Mouse (Mus musculus) urinary bladder, adult 2 months (tissue): Measurements from ENCODE around the gene Wdr43. TPM values are rescaled to one million over a fixed set of nuclear protein-coding genes. Genes with fewer than 3 reads are reported as not detected.
"Not testable (repeated sequence)": the region's sequence is repeated elsewhere in the genome, so short reads cannot be mapped to it uniquely, and the experiment has no call there.

Experiments used
- DNase-seq: peaks from one replicate; pipeline ENCODE4 v3.0.0; 2022; ENCODE audit warnings: low spot score
- polyA plus RNA-seq: library from polyadenylated mRNA; depleted of rRNA; stranded (reverse); fragments of >200 nt; gene quantifications from 2 replicates; pipeline ENCODE4 v1.2.3, GENCODE M21; 2012; rRNA removed

Gene Wdr43
- 23.5 and 29.3 TPM in 2 replicates for polyA plus RNA-seq

- DNase-seq: peak; percentile 92
Measured at GRCm38 (mm10) chr17:71615638-71616318, at the start of gene Wdr43. Wdr43 (plus strand) TSS chr17:71615895.

DNA sequence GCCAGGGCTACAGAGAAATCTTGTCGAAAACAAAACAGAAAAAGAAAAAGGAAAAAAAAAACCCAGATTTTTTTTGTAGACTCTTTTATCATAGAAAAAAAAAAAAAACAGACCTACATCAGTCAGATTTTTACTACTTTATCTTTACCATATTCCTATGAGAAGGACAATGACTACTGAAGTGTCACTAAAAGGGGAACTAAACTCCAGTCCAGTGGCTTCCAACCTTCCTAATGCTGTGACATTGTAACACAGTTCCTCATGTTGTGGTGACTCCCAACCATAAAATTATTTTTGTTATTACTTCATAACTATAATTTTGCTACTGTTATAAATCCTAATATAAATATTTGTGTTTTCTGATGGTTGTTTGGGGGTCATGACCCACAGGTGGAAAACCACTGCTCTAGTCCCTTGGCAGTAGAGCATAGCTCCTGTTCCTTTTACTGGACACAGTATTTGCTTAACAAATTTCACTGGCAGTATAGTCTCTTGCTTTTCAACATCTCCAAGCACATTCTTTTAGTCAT lies 36.5 kb upstream of the Wdr43 start:
- no peak for DNase-seq

DNA sequence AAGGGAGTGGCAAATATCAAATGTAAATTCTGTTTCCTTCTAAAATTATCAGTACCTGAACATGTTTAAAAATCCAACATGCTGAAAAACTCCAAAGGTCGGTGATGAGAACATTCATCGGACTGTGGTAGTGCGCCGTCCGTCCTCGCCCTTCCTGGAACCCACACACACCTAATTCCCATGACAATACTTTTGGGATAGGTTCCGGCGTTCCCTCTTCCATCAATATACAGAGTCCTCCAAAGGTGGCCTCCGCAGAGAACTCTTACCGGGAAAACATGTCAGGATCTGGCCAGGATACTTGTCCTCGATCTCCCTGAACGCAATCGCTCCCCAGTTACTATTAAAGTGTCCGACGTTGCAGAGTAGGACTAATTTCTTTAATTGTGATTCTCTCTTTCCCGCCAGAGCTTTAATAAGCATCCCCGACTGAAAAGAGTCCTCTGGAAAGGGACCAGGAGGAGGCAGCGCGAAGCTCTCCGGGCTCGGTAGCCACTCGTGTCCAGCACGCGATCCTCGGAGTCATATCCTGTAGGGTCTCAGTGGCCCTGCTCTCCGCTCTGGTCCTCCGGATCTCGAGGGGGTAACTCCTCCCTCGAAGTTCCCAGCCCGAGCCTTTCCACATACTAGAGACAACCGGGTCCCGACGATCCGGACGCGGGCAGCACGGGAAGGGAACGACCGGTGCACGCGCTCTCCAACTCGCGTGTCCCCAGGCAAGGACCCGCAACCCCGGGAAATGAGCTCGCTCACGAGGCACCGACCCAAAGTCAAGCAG lies 17.6 kb upstream of the Wdr43 start:
- no peak for DNase-seq

DNA sequence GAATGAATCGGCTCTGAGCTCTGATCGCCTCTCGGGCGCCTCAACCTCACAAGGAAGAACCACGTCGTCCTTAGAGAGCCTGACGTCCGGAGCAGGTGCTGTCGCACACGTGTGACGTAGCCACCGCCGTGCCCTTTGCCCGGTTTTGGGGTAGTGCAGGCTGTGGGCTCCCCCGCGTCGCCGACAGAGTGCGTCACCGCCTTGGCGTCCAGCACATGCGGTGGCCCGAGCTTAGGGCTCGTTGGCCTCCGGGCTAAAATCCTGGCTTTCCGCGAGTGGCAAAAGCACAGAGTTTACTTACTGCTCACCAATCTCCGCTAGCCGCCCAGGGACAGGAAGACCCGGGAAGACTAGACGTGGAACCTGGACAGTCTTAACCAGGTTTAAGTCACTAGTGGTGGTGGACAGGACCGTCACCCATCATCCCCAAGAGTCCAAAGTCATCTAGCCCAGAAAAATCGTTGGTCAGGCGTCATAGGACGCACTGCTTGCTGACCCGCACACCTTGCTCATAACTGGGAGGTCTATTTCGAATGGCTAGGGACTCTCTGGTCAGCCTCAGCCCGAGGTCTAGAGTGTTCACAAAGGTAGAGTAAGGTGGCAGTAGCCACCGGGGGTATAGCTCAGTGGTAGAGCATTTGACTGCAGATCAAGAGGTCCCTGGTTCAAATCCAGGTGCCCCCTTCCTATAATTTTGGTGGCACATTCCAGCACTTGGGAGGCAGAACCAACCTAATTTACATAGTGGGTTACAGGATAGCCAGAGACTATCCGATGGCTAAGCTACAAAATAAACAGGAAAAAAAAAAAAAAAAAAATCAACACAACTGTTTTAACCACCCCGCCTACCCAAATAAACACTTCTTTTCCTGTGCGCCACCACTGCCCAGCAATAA lies 16.8 kb upstream of the Wdr43 start:
- peak; percentile 79 for DNase-seq

DNA sequence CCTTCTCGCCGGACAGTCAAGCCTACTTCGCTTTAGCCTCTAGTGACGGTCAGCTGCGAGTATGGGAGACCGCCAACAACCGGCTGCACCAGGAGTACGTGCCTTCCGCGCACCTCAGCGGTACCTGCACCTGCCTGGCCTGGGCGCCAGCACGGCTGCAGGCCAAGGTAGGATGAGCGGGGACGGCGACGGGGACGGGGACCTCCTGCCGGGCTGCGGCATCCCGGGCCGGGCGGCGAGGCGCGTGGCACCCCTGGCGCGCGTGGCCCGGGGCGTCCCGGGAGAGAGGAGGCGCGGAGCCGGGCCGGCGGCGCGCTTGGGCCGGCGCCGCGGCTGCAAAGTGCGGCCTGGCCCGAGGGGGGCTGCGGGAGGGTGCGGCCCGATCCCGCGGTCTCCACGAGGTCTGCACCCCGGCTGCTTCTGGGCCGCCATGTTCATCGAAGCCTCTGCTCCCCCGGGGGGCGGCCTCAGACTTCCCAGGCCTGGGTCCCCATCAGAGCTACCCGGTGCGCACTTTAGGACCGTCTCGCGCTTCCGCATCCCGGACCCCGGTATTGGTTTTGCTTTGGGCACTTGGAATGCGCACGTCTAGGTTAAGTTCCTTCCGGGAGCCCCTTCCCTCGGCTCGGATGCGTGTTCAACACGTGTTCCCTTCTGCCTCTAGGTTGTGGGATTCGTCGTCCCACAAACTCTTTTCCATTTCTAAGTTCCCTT lies 781 bp downstream of the Wdr43 start:
- no peak for DNase-seq

DNA sequence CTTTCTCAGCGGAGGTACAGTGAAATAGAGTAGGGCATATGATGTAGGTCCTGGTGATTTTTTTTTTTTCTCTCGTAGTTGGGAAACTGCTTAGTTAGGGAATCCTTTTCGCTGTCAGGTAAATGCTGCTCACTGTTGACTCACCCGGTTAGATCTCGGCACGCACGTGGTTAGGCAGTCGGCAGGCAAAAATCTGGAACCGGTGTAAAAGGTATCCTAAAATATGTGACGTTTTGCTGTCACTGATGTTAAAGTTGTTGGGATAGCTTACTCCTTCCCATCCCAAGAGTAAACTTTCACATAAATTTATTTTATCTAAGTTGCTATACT lies 1.3 kb downstream of the Wdr43 start:
- DNase-seq: no peak

- no peak for DNase-seq
Measured at GRCm38 (mm10) chr17:71617974-71618373, 2.3 kb downstream of the Wdr43 start.

DNA sequence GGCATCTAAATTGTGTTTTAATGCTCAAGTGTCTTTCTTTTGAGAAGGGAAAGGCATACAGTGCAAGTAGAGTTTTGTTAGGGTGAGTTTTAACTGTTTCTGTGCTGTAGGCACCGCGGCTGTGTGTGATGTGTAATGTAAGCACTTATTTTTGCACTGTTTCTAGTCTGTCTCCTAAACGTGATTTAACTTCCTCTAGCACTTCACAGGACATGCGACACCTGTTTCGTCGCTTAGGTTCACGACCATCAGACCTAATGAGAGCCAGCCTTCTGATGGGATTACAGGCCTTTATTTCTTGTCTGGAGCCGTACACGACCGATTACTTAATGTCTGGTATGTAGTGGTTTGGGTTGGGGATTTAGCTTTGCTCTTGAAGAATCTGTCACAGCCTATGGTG lies 16.1 kb downstream of the Wdr43 start:
- DNase-seq: no peak

GRCm38 (mm10) chr17:71633350-71633749 lies 17.7 kb downstream of the Wdr43 start:
- no peak for DNase-seq

- no peak for DNase-seq
Measured at GRCm38 (mm10) chr17:71636786-71637185, 21.1 kb downstream of the Wdr43 start.

GRCm38 (mm10) chr17:71637750-71638265 lies 22.1 kb downstream of the Wdr43 start:
- DNase-seq: no peak

- DNase-seq: not testable (repeated sequence)
Measured at GRCm38 (mm10) chr17:71639056-71639455, 23.4 kb downstream of the Wdr43 start.

DNA sequence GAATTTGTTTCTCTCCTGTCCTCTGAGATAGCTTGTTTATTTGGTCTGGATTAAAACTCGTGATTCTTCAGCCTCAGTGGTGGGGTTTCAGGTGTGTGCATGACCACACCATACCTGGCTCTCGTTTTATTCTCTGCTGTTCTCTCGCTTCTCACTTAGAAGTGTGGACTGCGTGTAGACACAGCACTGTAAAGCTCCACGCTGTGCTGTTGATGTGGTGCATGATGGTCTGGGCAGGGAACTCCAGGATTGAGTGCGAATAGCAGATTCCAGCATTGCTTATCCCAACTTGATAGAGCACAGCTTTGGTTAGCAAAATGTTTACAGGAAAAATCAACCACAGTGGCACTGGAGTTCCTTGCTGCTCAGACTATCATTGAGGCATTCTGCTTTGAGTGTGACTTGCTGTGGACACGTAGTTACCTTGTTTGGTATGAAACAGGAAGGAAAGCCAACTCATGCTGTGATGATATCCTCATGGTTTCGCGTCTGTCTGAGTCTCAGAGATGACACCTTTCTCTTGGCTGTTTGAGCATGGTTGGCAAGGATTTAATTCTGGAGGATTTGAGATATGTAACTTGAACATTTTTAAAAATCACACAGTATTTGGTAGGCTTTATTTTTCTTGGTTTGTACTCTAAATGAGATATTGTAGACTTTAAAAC lies 24.9 kb downstream of the Wdr43 start:
- DNase-seq: no peak

- no peak for DNase-seq
Measured at GRCm38 (mm10) chr17:71642190-71642589, 26.5 kb downstream of the Wdr43 start.

- DNase-seq: no peak
Measured at GRCm38 (mm10) chr17:71650011-71650410, 34.3 kb downstream of the Wdr43 start.

- no peak for DNase-seq
Measured at GRCm38 (mm10) chr17:71652495-71652894, 36.8 kb downstream of the Wdr43 start.

- DNase-seq: no peak
Measured at GRCm38 (mm10) chr17:71652934-71653333, 37.2 kb downstream of the Wdr43 start.

GRCm38 (mm10) chr17:71657521-71657920 lies 41.8 kb downstream of the Wdr43 start:
- DNase-seq: peak; percentile 4

GRCm38 (mm10) chr17:71658666-71659065 lies 43.0 kb downstream of the Wdr43 start:
- DNase-seq: no peak

DNA sequence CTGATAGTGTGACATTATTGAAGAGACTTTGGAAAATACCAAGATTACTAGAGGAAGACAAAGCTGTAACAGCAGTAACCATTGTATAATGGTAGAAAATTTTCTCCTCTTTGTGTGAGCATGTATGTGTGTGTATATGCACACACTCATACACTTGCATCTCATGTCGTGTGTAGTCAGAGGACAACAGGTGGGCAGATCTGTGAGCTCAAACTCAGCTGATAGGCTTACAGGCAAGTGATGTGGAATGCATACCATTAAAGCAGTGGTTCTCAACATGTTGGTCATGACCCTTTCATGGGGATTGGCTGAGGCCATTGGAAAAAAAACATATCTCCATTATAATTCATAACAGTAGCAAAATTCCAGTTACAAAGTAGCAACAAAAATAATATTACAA lies 44.7 kb downstream of the Wdr43 start:
- DNase-seq: no peak
